Mouse (Mus musculus): Measurements from ENCODE around the gene Hmgn2.

Gene Hmgn2

GRCm38 (mm10) chr4:133978021-133978711 is 9.7 kb upstream of the Hmgn2 start:
- in situ Hi-C loops (cut with MboI, MseI) = no loop called here

GRCm38 (mm10) chr4:133971741-133972140 is 3.3 kb upstream of the Hmgn2 start:
- in situ Hi-C loops (cut with MboI, MseI) = no loop called here

- in situ Hi-C loops (cut with MboI, MseI) = no loop called here
Observed at GRCm38 (mm10) chr4:133970876-133971275, 2.4 kb upstream of the Hmgn2 start.

GRCm38 (mm10) chr4:133970196-133970595 is 1.7 kb upstream of the Hmgn2 start:
- in situ Hi-C loops (cut with MboI, MseI) = no loop called here

GRCm38 (mm10) chr4:133969114-133969770 is 792 bp upstream of the Hmgn2 start:
- in situ Hi-C loops (cut with MboI, MseI) = no loop called here

GRCm38 (mm10) chr4:133967866-133968149 is 642 bp downstream of the Hmgn2 start:
- in situ Hi-C loops (cut with MboI, MseI) = no loop called here

- in situ Hi-C loops (cut with MboI, MseI) = no loop called here
Observed at GRCm38 (mm10) chr4:133967138-133967865, 1.1 kb downstream of the Hmgn2 start.

- in situ Hi-C loops (cut with MboI, MseI) = no loop called here
Observed at GRCm38 (mm10) chr4:133966271-133966940, 2.0 kb downstream of the Hmgn2 start.

GRCm38 (mm10) chr4:133962566-133962965 is 5.9 kb downstream of the Hmgn2 start:
- in situ Hi-C loops (cut with MboI, MseI) = no loop called here

GRCm38 (mm10) chr4:133958884-133959283 is 9.6 kb downstream of the Hmgn2 start:
- in situ Hi-C loops (cut with MboI, MseI) = no loop called here

- in situ Hi-C loops (cut with MboI, MseI) = no loop called here
Observed at GRCm38 (mm10) chr4:133956358-133956757, 12.1 kb downstream of the Hmgn2 start.

GRCm38 (mm10) chr4:133946736-133947135 is 21.7 kb downstream of the Hmgn2 start:
- in situ Hi-C loops (cut with MboI, MseI) = no loop called here

- in situ Hi-C loops (cut with MboI, MseI) = no loop called here
Observed at GRCm38 (mm10) chr4:133943791-133944190, 24.7 kb downstream of the Hmgn2 start.

- in situ Hi-C loops (cut with MboI, MseI) = no loop called here
Observed at GRCm38 (mm10) chr4:133942679-133943078, 25.8 kb downstream of the Hmgn2 start.

- in situ Hi-C loops (cut with MboI, MseI) = no loop called here
Observed at GRCm38 (mm10) chr4:133941576-133941975, 26.9 kb downstream of the Hmgn2 start.

- in situ Hi-C loops (cut with MboI, MseI) = no loop called here
Observed at GRCm38 (mm10) chr4:133940386-133941260, 27.8 kb downstream of the Hmgn2 start.

- in situ Hi-C loops (cut with MboI, MseI) = no loop called here
Observed at GRCm38 (mm10) chr4:133938077-133938476, 30.4 kb downstream of the Hmgn2 start.

- in situ Hi-C loops (cut with MboI, MseI) = no loop called here
Observed at GRCm38 (mm10) chr4:133931785-133932184, 36.7 kb downstream of the Hmgn2 start.

GRCm38 (mm10) chr4:133931349-133931748 is 37.1 kb downstream of the Hmgn2 start:
- in situ Hi-C loops (cut with MboI, MseI) = no loop called here

GRCm38 (mm10) chr4:133929278-133929670 is 39.2 kb downstream of the Hmgn2 start:
- in situ Hi-C loops (cut with MboI, MseI) = no loop called here

- in situ Hi-C loops (cut with MboI, MseI) = no loop called here
Observed at GRCm38 (mm10) chr4:133928576-133929277, 39.7 kb downstream of the Hmgn2 start.

All from regulatory T cell (primary cell).